In genomic region chr1:60097277-60098023, GRCm38 (mm10) we compare ENCODE assay signal across 8 mouse cellular contexts. TPM values are rescaled to one million over a fixed set of nuclear protein-coding genes. Genes with fewer than 3 reads are reported as not detected.
DNase-seq lines count a peak whose midpoint lies in the region; ATAC-seq lines count a peak whose summit lies in the region.

No protein-coding gene starts in this region.

- DNase-seq in ZHBTc4 (ENCODE audit: low read depth, low spot score) = peak; percentile 92
- DNase-seq in cerebellum, postnatal 25 days = peak; percentile 67 to 79
- DNase-seq in gastrocnemius, adult 18-20 months (ENCODE audit: low spot score) = peak; percentile 62
- peak; percentile 66 to 74 for DNase-seq in left cerebral cortex, adult 9 months (ENCODE audit: low spot score in 2 of 2)
- peak; percentile 68 for DNase-seq in right cerebral cortex, postnatal 14 days
- DNase-seq in urinary bladder, postnatal 4 days (ENCODE audit: low spot score in 2 of 2) = peak; percentile 32 to 66

- H3K4me1 ChIP-seq in megakaryocyte, embryonic 14.5 days = peaks cover 22% of the 10 kb centered on the region; the same call in 1 of the 2 replicates

- peaks cover 25% of the 10 kb centered on the region for H3K36me3 ChIP-seq in megakaryocyte, embryonic 14.5 days (replicated peaks; ENCODE audit: low read length)

- H3K4me3 ChIP-seq in megakaryocyte, embryonic 14.5 days (replicated peaks) = peak overlapping the region; percentile 96

- H3K9me3 ChIP-seq in megakaryocyte, embryonic 14.5 days = no peaks in the 10 kb centered on the region

- ATAC-seq in inflammation-experienced regulatory T-cells, adult 6 months = peak; percentile 81

- H3K27me3 ChIP-seq in megakaryocyte, embryonic 14.5 days (replicated peaks) = no peaks in the 10 kb centered on the region

RNA-seq across cellular contexts. Expression of gene Carf, which starts 0.6 kb away (rescaled TPM):
- 1 to 10 TPM; 5.1 to 5.9 TPM for total RNA-seq in gastrocnemius, adult 18-20 months (2021)
- 10 to 100 TPM in 1 of 3 experiments, 1 to 10 TPM in 2; 5.3 to 11.9 (median 6.7) TPM for polyA plus RNA-seq in inflammation-experienced regulatory T-cells, adult 6 months (2017; shearing (Covaris generic))
- 0.69 TPM in 1 of 2 replicates, not detected in the other for polyA plus RNA-seq in megakaryocyte, embryonic 14.5 days (2012; ENCODE audit: insufficient read depth, low replicate concordance)

RNA-seq across cellular contexts. Expression of gene Wdr12, which starts 1.0 kb away (rescaled TPM):
- 10 to 100 TPM; 12.5 to 13.6 TPM for total RNA-seq in gastrocnemius, adult 18-20 months (2021)
- polyA plus RNA-seq in inflammation-experienced regulatory T-cells, adult 6 months (2017; shearing (Covaris generic)) = 10 to 100 TPM; 36.9 to 48.5 (median 46.8) TPM
- 0.83 TPM in 1 of 2 replicates, not detected in the other for polyA plus RNA-seq in megakaryocyte, embryonic 14.5 days (2012; ENCODE audit: insufficient read depth, low replicate concordance)

RNA-seq across cellular contexts. Expression of gene Ica1l, which starts 54.5 kb away (rescaled TPM):
- total RNA-seq in gastrocnemius, adult 18-20 months (2021) = under 1 TPM; 0.24 to 0.30 TPM
- polyA plus RNA-seq in inflammation-experienced regulatory T-cells, adult 6 months (2017; shearing (Covaris generic)) = 1 to 10 TPM in 2 of 3 experiments, under 1 TPM in 1; 0.84 to 3.0 (median 2.7) TPM
- polyA plus RNA-seq in megakaryocyte, embryonic 14.5 days (2012; ENCODE audit: insufficient read depth, low replicate concordance) = 0.44 TPM in 1 of 2 replicates, not detected in the other

Comparison
In these comparisons a context has a peak if more than half of its experiments do, and no peak if none do; other contexts are left out.
1. Peak in every context shown above with its lines: DNase-seq, ATAC-seq and H3K4me3 ChIP-seq.
2. RNA of gene Wdr12, which starts 1.0 kb away (polyA plus RNA-seq): 36.9 to 48.5 TPM in inflammation-experienced regulatory T-cells, adult 6 months; 0.83 TPM in megakaryocyte, embryonic 14.5 days; every median in the first group is over 10 times any median in the second.